Mouse (Mus musculus): Measurements from ENCODE around the gene Clmp. TPM values are rescaled to one million over a fixed set of nuclear protein-coding genes. Genes with fewer than 3 reads are reported as not detected.
"Not testable (repeated sequence)": the region's sequence is repeated elsewhere in the genome, so short reads cannot be mapped to it uniquely, and the experiment has no call there.

Gene Clmp
- total RNA-seq, 2 experiments from 2014 or later: 25.3 to 33.3 TPM

GRCm38 (mm10) chr9:40794926-40795325 lies 109.2 kb downstream of the Clmp start:
- no peak for TF ChIP-seq CTCF (conservative IDR thresholded peaks at IDR 0.05)
- Histone ChIP-seq H3K4me3 (no peak overlapping the region), H3K27ac (no peak overlapping the region)
- DNase-seq (ENCODE audit: low spot score in 2 of 2): no peak

GRCm38 (mm10) chr9:40795562-40795961 lies 109.8 kb downstream of the Clmp start:
- H3K4me3 ChIP-seq: no peak overlapping the region
- no peak for DNase-seq (ENCODE audit: low spot score in 2 of 2)
- no peak overlapping the region for H3K27ac ChIP-seq
- no peak for TF ChIP-seq CTCF (conservative IDR thresholded peaks at IDR 0.05)

- H3K27ac ChIP-seq: no peak overlapping the region
- no peak for TF ChIP-seq CTCF (conservative IDR thresholded peaks at IDR 0.05)
- DNase-seq (ENCODE audit: low spot score in 2 of 2): no peak
- H3K4me3 ChIP-seq: no peak overlapping the region
These were observed 110.3 kb downstream of the Clmp start for GRCm38 (mm10) chr9:40796054-40796453.

GRCm38 (mm10) chr9:40798247-40798960 lies 112.6 kb downstream of the Clmp start:
- TF ChIP-seq CTCF (conservative IDR thresholded peaks at IDR 0.05): no peak
- H3K27ac ChIP-seq: no peak overlapping the region

GRCm38 (mm10) chr9:40799112-40799511 lies 113.3 kb downstream of the Clmp start:
- no peak for TF ChIP-seq CTCF (conservative IDR thresholded peaks at IDR 0.05)
- no peak for DNase-seq (ENCODE audit: low spot score in 2 of 2)
- no peak overlapping the region; the same call in 1 of the 2 replicates for H3K4me3 ChIP-seq
- peak overlapping the region; percentile 100 for H3K27ac ChIP-seq

More at GRCm38 (mm10) chr9:40798247-40798960, 112.6 kb downstream of the Clmp start:
- H3K4me3 ChIP-seq: no peak overlapping the region
- no peak for DNase-seq (ENCODE audit: low spot score in 2 of 2)

- no peak for TF ChIP-seq CTCF (conservative IDR thresholded peaks at IDR 0.05)
- Histone ChIP-seq H3K27ac (peak overlapping the region; percentile 100), H3K4me3 (peak overlapping the region; percentile 84)
- peak; percentile 52 to 71 for DNase-seq (ENCODE audit: low spot score in 2 of 2)
These were observed 114.2 kb downstream of the Clmp start for GRCm38 (mm10) chr9:40799837-40800501.

GRCm38 (mm10) chr9:40800675-40801612 lies 115.2 kb downstream of the Clmp start, which contains the start of gene Hspa8:
Hspa8 (plus strand) TSS chr9:40800984.
- Histone ChIP-seq H3K27ac (peak within 1 kb of the TSS; percentile 100), H3K4me3 (peak within 1 kb of the TSS; percentile 91)
- DNase-seq (ENCODE audit: low spot score in 2 of 2): peak; percentile 100
- peak; percentile 67 for TF ChIP-seq CTCF (conservative IDR thresholded peaks at IDR 0.05)

GRCm38 (mm10) chr9:40801614-40802532 lies 116.1 kb downstream of the Clmp start:
- Histone ChIP-seq H3K4me3 (peak overlapping the region; percentile 91), H3K27ac (peak overlapping the region; percentile 99)
- DNase-seq (ENCODE audit: low spot score in 2 of 2): peak in 1 of 2 experiments; percentile 59

GRCm38 (mm10) chr9:40802533-40802875 lies 116.7 kb downstream of the Clmp start:
- DNase-seq (ENCODE audit: low spot score in 2 of 2); H3K27ac ChIP-seq: not testable (repeated sequence)
- peak overlapping the region; percentile 91 for H3K4me3 ChIP-seq

GRCm38 (mm10) chr9:40804576-40804975 lies 118.8 kb downstream of the Clmp start:
- H3K4me3 ChIP-seq: peak overlapping the region; percentile 33; the same call in 1 of the 2 replicates
- not testable (repeated sequence) for DNase-seq (ENCODE audit: low spot score in 2 of 2); H3K27ac ChIP-seq

- H3K27ac ChIP-seq: no peak overlapping the region
- TF ChIP-seq CTCF (conservative IDR thresholded peaks at IDR 0.05): peak; percentile 81
- peak overlapping the region; percentile 33; the same call in 1 of the 2 replicates for H3K4me3 ChIP-seq
- DNase-seq (ENCODE audit: low spot score in 2 of 2): peak; percentile 69 to 80
These were observed 119.5 kb downstream of the Clmp start for GRCm38 (mm10) chr9:40805263-40805662.

Data from layer of hippocampus, adult 2 months (tissue).